Mouse (Mus musculus) limb, embryonic 10.5 days (tissue): Measurements from ENCODE around the gene Rsg1. TPM values are rescaled to one million over a fixed set of nuclear protein-coding genes. Genes with fewer than 3 reads are reported as not detected.

Experiments
- DNase-seq: peaks from one replicate; pipeline ENCODE4 v3.0.0-alpha.2; 2017; ENCODE audit warnings: low spot score
- H3K27ac ChIP-seq: fragments of 300-500 bp; sonication (generic); 2 replicates; pipeline ENCODE4 v1.5.1; 2016; ENCODE audit warnings: mild to moderate bottlenecking
- H3K27me3 ChIP-seq: fragments of 300-500 bp; sonication (generic); 2 replicates; pipeline ENCODE4 v1.6.1; 2016; ENCODE audit warnings: low read depth, mild to moderate bottlenecking; ENCODE audit not compliant: poor library complexity, severe bottlenecking
- H3K36me3 ChIP-seq: fragments of 300-500 bp; sonication (generic); 2 replicates; pipeline ENCODE4 v1.6.1; 2016; ENCODE audit warnings: mild to moderate bottlenecking, moderate library complexity
- H3K4me1 ChIP-seq: fragments of 300-500 bp; sonication (generic); 2 replicates; pipeline ENCODE4 v1.6.1; 2016
- H3K4me3 ChIP-seq: fragments of 300-500 bp; sonication (generic); 2 replicates; pipeline ENCODE4 v1.5.1; 2016; ENCODE audit warnings: mild to moderate bottlenecking, moderate library complexity
- H3K9me3 ChIP-seq: fragments of 300-500 bp; sonication (generic); replicated peaks from 2 replicates; pipeline ENCODE4 v1.6.1; 2016; ENCODE audit warnings: mild to moderate bottlenecking
- WGBS: fragments of 180-500 bp; shearing (Covaris S2); methylation state at CpG from one replicate; pipeline ENCODE4 v1.1.7; 2016; 5-methylcytosine and 5-hydroxymethylcytosine counted together
- polyA plus RNA-seq: library from polyadenylated mRNA; unstranded; fragments of >200 nt; fragmentation: Nextera tagmentation; extraction: Ambion mirVana; gene quantifications from 2 replicates; pipeline ENCODE4 v1.2.1, GENCODE M21; 2016

The Rsg1 gene
- polyA plus RNA-seq, 1 experiment from 2014 or later = 8.4 TPM

GRCm38 (mm10) chr4:141273296-141273695 is 59.5 kb downstream of the Rsg1 start:
- DNase-seq = peak; percentile 97
- Histone ChIP-seq H3K4me3 (peak overlapping the region; percentile 35), H3K27me3 (peaks cover 36% of the 10 kb centered on the region), H3K36me3 (no peaks in the 10 kb centered on the region), H3K4me1 (peaks cover 43% of the 10 kb centered on the region), H3K9me3 (no peaks in the 10 kb centered on the region), H3K27ac (0 out of 2 replicates have a peak overlapping the region, but pooled peaks have one; percentile 1)
- WGBS = 21% methylated on average over 12 of the region's 12 CpGs

- Histone ChIP-seq H3K27me3 (peaks cover 36% of the 10 kb centered on the region), H3K27ac (peak overlapping the region; percentile 26; the same call in 1 of the 2 replicates), H3K36me3 (no peaks in the 10 kb centered on the region), H3K9me3 (no peaks in the 10 kb centered on the region), H3K4me1 (peaks cover 54% of the 10 kb centered on the region), H3K4me3 (no peak overlapping the region)
- DNase-seq = no peak
- 41% methylated on average over 23 of the region's 23 CpGs for WGBS
Observed at GRCm38 (mm10) chr4:141274485-141275341, 61.0 kb downstream of the Rsg1 start.

Other genes starting within 250 kb of the Rsg1 start
- gene Atp13a2, start 227.1 kb upstream of the Rsg1 start, polyA plus RNA-seq = 33.9 and 44.0 TPM in 2 replicates
- gene Mfap2, start 203.5 kb upstream of the Rsg1 start, polyA plus RNA-seq = 444 and 521 TPM in 2 replicates
- gene Crocc, start 153.4 kb upstream of the Rsg1 start, polyA plus RNA-seq = 10.6 and 11.4 TPM in 2 replicates
- gene Necap2, start 135.6 kb upstream of the Rsg1 start, polyA plus RNA-seq = 67.9 and 82.8 TPM in 2 replicates
- 0.18 TPM in 1 of 2 replicates, not detected in the other for gene Spata21, start 125.6 kb upstream of the Rsg1 start, polyA plus RNA-seq
- gene Szrd1, start 74.2 kb upstream of the Rsg1 start, polyA plus RNA-seq = 39.0 and 40.2 TPM in 2 replicates
- 27.1 and 32.2 TPM in 2 replicates for gene Fbxo42, start 66.0 kb upstream of the Rsg1 start, polyA plus RNA-seq
- gene Arhgef19, start 25.5 kb downstream of the Rsg1 start, polyA plus RNA-seq = 3.7 and 4.7 TPM in 2 replicates
- 4.6 and 5.6 TPM in 2 replicates for gene Epha2, start 87.3 kb downstream of the Rsg1 start, polyA plus RNA-seq
- gene Fam131c, start 154.3 kb downstream of the Rsg1 start, polyA plus RNA-seq = 0.14 and 0.29 TPM in 2 replicates
- 0.13 and 0.19 TPM in 2 replicates for gene Clcnka, start 184.8 kb downstream of the Rsg1 start, polyA plus RNA-seq
- gene Clcnkb, start 202.1 kb downstream of the Rsg1 start, polyA plus RNA-seq = not detected in 2 replicates
- gene Hspb7, start 206.8 kb downstream of the Rsg1 start, polyA plus RNA-seq = 0.05 and 0.06 TPM in 2 replicates
- not detected in 2 replicates for gene Srarp, start 222.1 kb downstream of the Rsg1 start, polyA plus RNA-seq
- 60.6 and 66.5 TPM in 2 replicates for gene Zbtb17, start 230.7 kb downstream of the Rsg1 start, polyA plus RNA-seq